Mouse (Mus musculus) G1E (cell line): ENCODE measurements at regions not wholly inside any gene's neighbourhood (a gene's known extent, or its start where the extent isn't known, plus 50 kb on each side); places are given as distances from the start of the nearest gene placed in this dataset.

Source experiments
- CTCF ChIP-seq: IDR thresholded peaks from 2 replicates; pipeline ENCODE4 v1.5.1; 2012; ENCODE audit warnings: low read depth, low read length, inconsistent platforms, mixed read lengths
- GATA1 ChIP-seq: IDR thresholded peaks from 2 replicates; pipeline ENCODE4 v1.6.1; 2012; ENCODE audit warnings: borderline replicate concordance, low read length, inconsistent platforms, mixed read lengths
- GATA2 ChIP-seq: IDR thresholded peaks from 2 replicates; pipeline ENCODE4 v1.6.1; 2012; ENCODE audit warnings: low read depth, low read length, inconsistent platforms, borderline replicate concordance
- POLR2AphosphoS5 ChIP-seq: IDR thresholded peaks from 2 replicates; pipeline ENCODE4 v1.6.1; 2012; ENCODE audit warnings: low read depth, low read length, inconsistent platforms; ENCODE audit not compliant: insufficient replicate concordance
- TAL1 ChIP-seq: conservative IDR thresholded peaks from 2 replicates; pipeline ENCODE4 v1.6.1; 2012; ENCODE audit warnings: low read depth, low read length, inconsistent platforms, mixed read lengths

- TF ChIP-seq CTCF (no peak), GATA2 (no peak), TAL1 (no peak), GATA1 (no peak), POLR2AphosphoS5 (no peak)
These were observed 302.5 kb upstream of the Hs6st1 start for GRCm38 (mm10) chr1:35765692-35766091.
